Mouse (Mus musculus) neural tube, embryonic 12.5 days (tissue): ENCODE measurements at regions not wholly inside any gene's neighbourhood (a gene's known extent, or its start where the extent isn't known, plus 50 kb on each side); places are given as distances from the start of the nearest gene placed in this dataset.

Experiments used
- ATAC-seq: fragments of 200-750 bp; cut with Nextera tagmentation; 2 replicates; pipeline ENCODE4 v1.8.0; 2017; ENCODE audit warnings: low read depth, mild to moderate bottlenecking, moderate TSS enrichment, moderate library complexity; ENCODE audit not compliant: low FRiP score
- H3K27ac ChIP-seq: fragments of 300-500 bp; sonication (generic); 2 replicates; pipeline ENCODE4 v1.5.1; 2016
- H3K27me3 ChIP-seq: fragments of 300-500 bp; sonication (generic); replicated peaks from 2 replicates; pipeline ENCODE4 v1.6.1; 2016; ENCODE audit warnings: mild to moderate bottlenecking
- H3K36me3 ChIP-seq: fragments of 300-500 bp; sonication (generic); 2 replicates; pipeline ENCODE4 v1.6.1; 2016; ENCODE audit warnings: mild to moderate bottlenecking
- H3K4me1 ChIP-seq: fragments of 300-500 bp; sonication (generic); 2 replicates; pipeline ENCODE4 v1.6.1; 2016
- H3K4me2 ChIP-seq: fragments of 300-500 bp; sonication (generic); replicated peaks from 2 replicates; pipeline ENCODE4 v1.6.1; 2016; ENCODE audit warnings: mild to moderate bottlenecking
- H3K4me3 ChIP-seq: fragments of 300-500 bp; sonication (generic); 2 replicates; pipeline ENCODE4 v1.5.1; 2016
- H3K9ac ChIP-seq: fragments of 300-500 bp; sonication (generic); 2 replicates; pipeline ENCODE4 v1.6.1; 2016; ENCODE audit warnings: mild to moderate bottlenecking
- H3K9me3 ChIP-seq: fragments of 300-500 bp; sonication (generic); 2 replicates; pipeline ENCODE4 v1.6.1; 2016; ENCODE audit warnings: mild to moderate bottlenecking
- WGBS: fragments of 180-500 bp; shearing (Covaris S2); methylation state at CpG from one replicate; pipeline ENCODE4 v1.1.7; 2016; 5-methylcytosine and 5-hydroxymethylcytosine counted together

GRCm38 (mm10) chr5:107035376-107035775 lies 71.3 kb downstream of the Cdc7 start:
- 70% methylated on average over 4 of the region's 4 CpGs for WGBS
- no peak for ATAC-seq
- no peaks in the 10 kb centered on the region for H3K9me3 ChIP-seq
- H3K4me2 ChIP-seq: no peak overlapping the region
- no peak overlapping the region for H3K27ac ChIP-seq
- H3K36me3 ChIP-seq: no peaks in the 10 kb centered on the region
- no peaks in the 10 kb centered on the region for H3K4me1 ChIP-seq
- H3K27me3 ChIP-seq: no peaks in the 10 kb centered on the region
- no peak overlapping the region for H3K4me3 ChIP-seq
- H3K9ac ChIP-seq: no peak overlapping the region

- no peaks in the 10 kb centered on the region for H3K27me3 ChIP-seq
Measured at GRCm38 (mm10) chr5:107035782-107036181, 71.7 kb downstream of the Cdc7 start.

GRCm38 (mm10) chr5:107036475-107036874 lies 72.4 kb downstream of the Cdc7 start:
- no peaks in the 10 kb centered on the region for H3K36me3 ChIP-seq
- H3K4me3 ChIP-seq: no peak overlapping the region
- no peak overlapping the region for H3K9ac ChIP-seq
- 80% methylated on average over 6 of the region's 6 CpGs for WGBS
- H3K4me2 ChIP-seq: no peak overlapping the region
- ATAC-seq: no peak
- no peaks in the 10 kb centered on the region for H3K4me1 ChIP-seq
- no peak overlapping the region for H3K27ac ChIP-seq
- no peaks in the 10 kb centered on the region for H3K27me3 ChIP-seq
- no peaks in the 10 kb centered on the region for H3K9me3 ChIP-seq

More at GRCm38 (mm10) chr5:107035782-107036181, 71.7 kb downstream of the Cdc7 start:
- Histone ChIP-seq H3K4me2 (no peak overlapping the region), H3K9me3 (no peaks in the 10 kb centered on the region), H3K27ac (no peak overlapping the region), H3K4me1 (no peaks in the 10 kb centered on the region), H3K4me3 (no peak overlapping the region), H3K9ac (no peak overlapping the region), H3K36me3 (no peaks in the 10 kb centered on the region)
- ATAC-seq: no peak
- WGBS: 62% methylated on average over 6 of the region's 6 CpGs

DNA sequence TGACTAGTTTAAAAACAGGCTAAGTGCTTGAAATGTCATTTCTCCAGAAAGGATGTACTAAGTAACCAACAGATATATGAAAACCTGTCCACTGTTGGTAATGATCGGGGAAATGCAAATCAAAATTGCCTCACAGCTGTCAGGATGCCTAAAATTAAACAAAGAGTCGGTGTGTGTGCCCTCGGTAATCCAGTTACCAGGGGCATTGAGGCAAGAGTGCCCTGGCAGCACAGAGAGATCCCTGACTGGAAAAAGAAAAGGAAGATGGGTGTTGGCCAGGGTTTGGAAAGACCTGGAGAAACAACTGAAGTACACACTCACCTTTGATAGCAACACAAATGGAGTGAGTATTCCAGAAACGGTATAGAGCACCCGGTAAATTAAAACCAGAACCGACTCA lies 73.0 kb downstream of the Cdc7 start:
- Histone ChIP-seq H3K4me2 (no peak overlapping the region), H3K36me3 (no peaks in the 10 kb centered on the region), H3K9me3 (no peaks in the 10 kb centered on the region), H3K9ac (no peak overlapping the region), H3K4me3 (no peak overlapping the region), H3K27ac (no peak overlapping the region), H3K4me1 (no peaks in the 10 kb centered on the region), H3K27me3 (no peaks in the 10 kb centered on the region)
- WGBS: 89% methylated on average over 6 of the region's 6 CpGs
- ATAC-seq: no peak

- 95% methylated on average over 8 of the region's 8 CpGs for WGBS
- Histone ChIP-seq H3K27me3 (no peaks in the 10 kb centered on the region), H3K9me3 (no peaks in the 10 kb centered on the region), H3K36me3 (no peaks in the 10 kb centered on the region), H3K4me1 (no peaks in the 10 kb centered on the region), H3K4me3 (no peak overlapping the region), H3K27ac (no peak overlapping the region), H3K9ac (no peak overlapping the region), H3K4me2 (no peak overlapping the region)
- ATAC-seq: no peak
Measured at GRCm38 (mm10) chr5:107039340-107039739, 75.2 kb downstream of the Cdc7 start.

- H3K4me2 ChIP-seq: no peak overlapping the region
- no peaks in the 10 kb centered on the region for H3K27me3 ChIP-seq
- no peak overlapping the region for H3K27ac ChIP-seq
- H3K9me3 ChIP-seq: no peaks in the 10 kb centered on the region
- H3K4me1 ChIP-seq: no peaks in the 10 kb centered on the region
- H3K36me3 ChIP-seq: no peaks in the 10 kb centered on the region
- WGBS: 90% methylated on average over 6 of the region's 6 CpGs
- H3K9ac ChIP-seq: no peak overlapping the region
- no peak for ATAC-seq
- H3K4me3 ChIP-seq: no peak overlapping the region
Measured at GRCm38 (mm10) chr5:107039956-107040355, 75.8 kb downstream of the Cdc7 start.

GRCm38 (mm10) chr5:107040489-107040888 lies 76.4 kb downstream of the Cdc7 start:
- 90% methylated on average over 10 of the region's 10 CpGs for WGBS
- no peak for ATAC-seq

DNA sequence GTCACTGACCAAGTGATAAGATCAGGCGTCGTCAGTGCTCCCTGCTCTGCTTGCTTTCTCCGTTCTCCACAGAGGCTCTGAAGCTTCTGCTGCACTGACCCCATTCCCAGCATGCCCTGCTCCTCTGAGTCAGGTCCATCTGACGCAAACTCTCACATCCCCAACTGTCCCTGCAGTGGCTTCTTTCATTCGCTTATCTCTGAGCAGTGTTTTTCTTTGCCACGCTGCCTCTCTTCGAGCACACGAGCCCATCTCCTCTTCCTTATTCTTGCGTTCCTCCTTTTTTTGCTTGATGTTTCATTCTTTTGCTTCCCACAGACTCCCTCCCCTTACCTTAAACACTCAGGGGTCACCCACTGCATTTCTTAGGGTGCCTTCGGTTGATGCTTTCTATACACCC lies 81.0 kb downstream of the Cdc7 start:
- Histone ChIP-seq H3K4me3 (no peak overlapping the region), H3K9ac (no peak overlapping the region), H3K36me3 (no peaks in the 10 kb centered on the region), H3K27ac (no peak overlapping the region), H3K9me3 (no peaks in the 10 kb centered on the region), H3K4me1 (no peaks in the 10 kb centered on the region), H3K4me2 (no peak overlapping the region), H3K27me3 (no peaks in the 10 kb centered on the region)
- ATAC-seq: no peak
- WGBS: 84% methylated on average over 10 of the region's 10 CpGs

More at GRCm38 (mm10) chr5:107040489-107040888, 76.4 kb downstream of the Cdc7 start:
- H3K9ac ChIP-seq: no peak overlapping the region
- no peaks in the 10 kb centered on the region for H3K9me3 ChIP-seq
- H3K4me1 ChIP-seq: no peaks in the 10 kb centered on the region
- H3K27me3 ChIP-seq: no peaks in the 10 kb centered on the region
- H3K27ac ChIP-seq: no peak overlapping the region
- H3K4me3 ChIP-seq: no peak overlapping the region
- no peak overlapping the region for H3K4me2 ChIP-seq
- no peaks in the 10 kb centered on the region for H3K36me3 ChIP-seq

- WGBS: 25% methylated on average over 4 of the region's 4 CpGs
- Histone ChIP-seq H3K4me3 (no peak overlapping the region), H3K4me2 (no peak overlapping the region), H3K27me3 (no peaks in the 10 kb centered on the region), H3K9me3 (no peaks in the 10 kb centered on the region), H3K36me3 (no peaks in the 10 kb centered on the region), H3K4me1 (no peaks in the 10 kb centered on the region), H3K27ac (no peak overlapping the region), H3K9ac (no peak overlapping the region)
- ATAC-seq: no peak
Measured at GRCm38 (mm10) chr5:107046501-107046931, 82.4 kb downstream of the Cdc7 start.

DNA sequence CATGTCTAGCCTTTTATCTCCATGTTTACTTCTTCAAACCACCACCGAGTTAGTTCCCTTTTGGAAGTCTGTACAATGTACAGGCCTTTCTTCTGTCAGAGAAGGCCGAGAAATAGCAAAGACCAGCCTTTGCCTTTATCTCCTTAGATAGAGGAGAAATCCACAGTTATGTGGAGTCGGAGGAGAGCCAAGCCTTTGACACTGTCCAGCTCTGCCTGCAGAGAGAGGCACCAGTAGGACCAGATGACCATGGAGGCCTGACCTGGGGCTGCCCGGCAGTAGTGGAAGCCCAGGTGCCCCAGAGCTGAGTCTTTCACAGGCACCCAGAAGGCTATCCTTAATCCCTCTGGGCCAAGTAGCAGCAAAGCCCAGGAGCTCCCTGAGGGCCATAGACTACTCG lies 84.5 kb downstream of the Cdc7 start:
- ATAC-seq: no peak
- Histone ChIP-seq H3K9me3 (no peaks in the 10 kb centered on the region), H3K4me3 (no peak overlapping the region), H3K27ac (no peak overlapping the region), H3K4me2 (no peak overlapping the region), H3K9ac (no peak overlapping the region), H3K27me3 (no peaks in the 10 kb centered on the region), H3K4me1 (no peaks in the 10 kb centered on the region), H3K36me3 (no peaks in the 10 kb centered on the region)
- 87% methylated on average over 5 of the region's 5 CpGs for WGBS

DNA sequence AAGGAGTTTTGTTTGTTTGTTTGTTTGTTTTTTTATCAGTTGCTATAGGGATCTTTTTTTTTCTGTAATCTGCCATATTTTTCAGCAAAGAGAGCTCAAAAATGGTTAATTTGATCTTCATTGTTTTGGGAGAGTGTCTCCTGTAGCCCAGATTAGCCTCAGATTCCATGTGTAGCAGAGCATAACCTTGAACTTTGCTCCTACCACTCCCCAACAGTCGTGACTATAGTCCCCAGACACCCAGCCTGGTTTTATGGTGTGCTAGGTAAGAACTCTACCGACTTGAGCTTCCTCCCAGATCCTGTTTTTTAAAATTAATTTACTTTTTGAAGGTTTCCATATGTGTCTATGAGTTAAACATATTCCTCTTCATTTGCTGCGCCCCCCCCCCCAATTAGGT lies 86.0 kb downstream of the Cdc7 start:
- no peaks in the 10 kb centered on the region for H3K9me3 ChIP-seq
- no peaks in the 10 kb centered on the region for H3K36me3 ChIP-seq
- 75% methylated on average over 3 of the region's 3 CpGs for WGBS
- H3K27ac ChIP-seq: no peak overlapping the region
- peaks cover 1% of the 10 kb centered on the region for H3K4me1 ChIP-seq
- no peak overlapping the region for H3K4me2 ChIP-seq
- no peaks in the 10 kb centered on the region for H3K27me3 ChIP-seq
- no peak overlapping the region for H3K9ac ChIP-seq
- no peak for ATAC-seq
- H3K4me3 ChIP-seq: no peak overlapping the region

DNA sequence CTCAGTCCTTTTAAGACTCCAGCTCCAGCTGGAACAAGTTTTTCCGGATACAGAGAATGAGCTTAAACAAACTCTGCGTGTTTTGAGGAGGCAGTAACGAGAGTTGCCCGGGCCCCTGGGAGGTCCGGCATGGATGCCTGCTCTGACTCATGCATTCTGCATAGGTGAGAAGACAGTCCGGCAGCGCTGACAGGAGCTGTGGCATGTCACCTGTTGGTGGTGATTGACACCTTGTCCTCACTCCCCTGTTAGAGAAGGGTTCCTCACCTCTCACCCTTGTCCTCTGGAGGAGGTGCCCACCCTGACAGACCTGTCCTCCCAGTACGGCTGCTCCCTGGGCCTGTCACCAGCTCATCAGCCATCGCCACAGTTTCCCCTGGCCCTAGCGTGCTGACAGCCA lies 87.7 kb downstream of the Cdc7 start:
- no peak overlapping the region for H3K4me3 ChIP-seq
- 87% methylated on average over 10 of the region's 10 CpGs for WGBS
- no peak for ATAC-seq
- H3K36me3 ChIP-seq: no peaks in the 10 kb centered on the region
- no peaks in the 10 kb centered on the region for H3K27me3 ChIP-seq
- H3K4me1 ChIP-seq: peaks cover 7% of the 10 kb centered on the region
- H3K27ac ChIP-seq: no peak overlapping the region
- H3K9me3 ChIP-seq: no peaks in the 10 kb centered on the region
- no peak overlapping the region for H3K9ac ChIP-seq
- H3K4me2 ChIP-seq: no peak overlapping the region

DNA sequence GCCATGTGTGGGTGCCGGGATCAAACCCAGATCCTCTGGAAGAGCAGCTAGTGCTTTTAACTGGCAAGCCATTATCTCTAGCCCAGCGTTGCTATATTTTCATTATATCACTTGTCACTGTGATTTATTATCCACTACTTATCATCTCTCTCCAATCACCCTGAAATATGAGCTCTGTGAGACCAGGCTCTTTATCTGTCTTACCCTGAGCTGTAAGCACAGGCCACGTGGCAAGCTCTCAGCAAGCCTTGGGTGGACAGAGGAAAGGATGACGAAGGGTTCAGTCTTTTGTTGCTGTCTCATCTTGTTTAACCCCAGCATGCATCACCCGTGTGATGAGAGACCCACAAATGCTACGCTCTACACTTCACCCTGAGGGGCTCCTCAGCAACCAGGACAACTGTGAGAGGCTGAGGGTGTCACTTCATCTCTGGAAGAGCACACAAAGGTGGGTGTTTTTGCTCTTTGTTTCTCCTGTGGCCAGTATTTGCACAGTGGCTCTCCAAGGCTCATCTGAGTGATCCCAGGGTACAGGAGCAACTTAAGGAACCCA lies 90.9 kb downstream of the Cdc7 start:
- no peaks in the 10 kb centered on the region for H3K9me3 ChIP-seq
- ATAC-seq: peak; percentile 69
- H3K9ac ChIP-seq: no peak overlapping the region
- H3K4me3 ChIP-seq: no peak overlapping the region
- peaks cover 7% of the 10 kb centered on the region for H3K4me1 ChIP-seq
- H3K27ac ChIP-seq: no peak overlapping the region
- no peaks in the 10 kb centered on the region for H3K36me3 ChIP-seq
- H3K27me3 ChIP-seq: no peaks in the 10 kb centered on the region
- 56% methylated on average over 6 of the region's 6 CpGs for WGBS
- no peak overlapping the region; the same call in 1 of the 2 replicates for H3K4me2 ChIP-seq
